11 mouse cellular contexts compared by ENCODE assay signal in genomic region chr5:64022633-64023323, GRCm38 (mm10). TPM values are rescaled to one million over a fixed set of nuclear protein-coding genes. Genes with fewer than 3 reads are reported as not detected.
DNase-seq lines count a peak whose midpoint lies in the region; ATAC-seq lines count a peak whose summit lies in the region.
"Had no signal": no experiment of that assay in that cellular context is flagged by ENCODE, and none has a peak within 500 bp of the region (broad histone marks: within the 10 kb centered on the region; RNA-seq: fewer than 3 reads in every experiment).

No protein-coding gene starts in this region.

- no peak overlapping the region for H3K9ac ChIP-seq in forebrain, embryonic 11.5 days (ENCODE audit: low read length)
- no peak overlapping the region for H3K9ac ChIP-seq in intestine, embryonic 15.5 days
- H3K9ac ChIP-seq: embryonic facial prominence, embryonic 12.5 days had no signal

- WGBS in forebrain, embryonic 11.5 days: 88% methylated on average over 18 of the region's 18 CpGs
- 91% methylated on average over 18 of the region's 18 CpGs for WGBS in forebrain, embryonic 10.5 days
- 63% methylated on average over 18 of the region's 18 CpGs for WGBS in intestine, embryonic 15.5 days
- 87% methylated on average over 18 of the region's 18 CpGs for WGBS in heart, embryonic 10.5 days

- H3K4me3 ChIP-seq in forebrain, embryonic 11.5 days (ENCODE audit: low read depth, low read length): no peak overlapping the region
- H3K4me3 ChIP-seq in forebrain, embryonic 10.5 days: no peak overlapping the region
- H3K4me3 ChIP-seq in intestine, embryonic 15.5 days (replicated peaks): no peak overlapping the region
- no peak overlapping the region for H3K4me3 ChIP-seq in heart, embryonic 10.5 days
- H3K4me3 ChIP-seq: embryonic facial prominence, embryonic 12.5 days; megakaryocyte, embryonic 14.5 days had no signal

- intact Hi-C loops in heart, postnatal 25 days (cut with DNase I): no loop called here

- ATAC-seq in forebrain, embryonic 11.5 days (replicated peaks; ENCODE audit: low FRiP score): no peak
- ATAC-seq in intestine, embryonic 15.5 days: no peak

- no peaks in the 10 kb centered on the region for H3K36me3 ChIP-seq in forebrain, embryonic 11.5 days (ENCODE audit: control insufficient read depth, insufficient read depth, low read length)
- no peaks in the 10 kb centered on the region for H3K36me3 ChIP-seq in forebrain, embryonic 10.5 days (replicated peaks)
- H3K36me3 ChIP-seq in intestine, embryonic 15.5 days: no peaks in the 10 kb centered on the region
- no peaks in the 10 kb centered on the region for H3K36me3 ChIP-seq in heart, embryonic 10.5 days
- H3K36me3 ChIP-seq: embryonic facial prominence, embryonic 12.5 days had no signal

- H3K4me1 ChIP-seq in forebrain, embryonic 11.5 days (replicated peaks; ENCODE audit: control insufficient read depth, insufficient read depth, low read length): no peaks in the 10 kb centered on the region
- H3K4me1 ChIP-seq in forebrain, embryonic 10.5 days: no peaks in the 10 kb centered on the region
- no peaks in the 10 kb centered on the region for H3K4me1 ChIP-seq in intestine, embryonic 15.5 days (replicated peaks)
- H3K4me1 ChIP-seq in heart, embryonic 10.5 days: no peaks in the 10 kb centered on the region
- H3K4me1 ChIP-seq: embryonic facial prominence, embryonic 12.5 days had no signal

- no peak overlapping the region for H3K4me2 ChIP-seq in forebrain, embryonic 11.5 days (ENCODE audit: low read depth, low read length, severe bottlenecking)
- no peak overlapping the region for H3K4me2 ChIP-seq in intestine, embryonic 15.5 days (replicated peaks)
- H3K4me2 ChIP-seq: embryonic facial prominence, embryonic 12.5 days had no signal

- no peak overlapping the region for H3K27ac ChIP-seq in forebrain, embryonic 11.5 days (ENCODE audit: low read depth, low read length)
- H3K27ac ChIP-seq in forebrain, embryonic 10.5 days: no peak overlapping the region
- no peak overlapping the region for H3K27ac ChIP-seq in intestine, embryonic 15.5 days
- no peak overlapping the region for H3K27ac ChIP-seq in heart, embryonic 10.5 days
- H3K27ac ChIP-seq: embryonic facial prominence, embryonic 12.5 days had no signal

- H3K27me3 ChIP-seq in forebrain, embryonic 11.5 days (ENCODE audit: control insufficient read depth, insufficient read depth, low read length): no peaks in the 10 kb centered on the region
- H3K27me3 ChIP-seq in forebrain, embryonic 10.5 days (ENCODE audit: poor library complexity, severe bottlenecking): no peaks in the 10 kb centered on the region
- H3K27me3 ChIP-seq in intestine, embryonic 15.5 days (replicated peaks): no peaks in the 10 kb centered on the region
- H3K27me3 ChIP-seq in heart, embryonic 10.5 days (ENCODE audit: insufficient read depth, poor library complexity, severe bottlenecking): no peaks in the 10 kb centered on the region
- H3K27me3 ChIP-seq: embryonic facial prominence, embryonic 12.5 days had no signal

- no peaks in the 10 kb centered on the region for H3K9me3 ChIP-seq in forebrain, embryonic 11.5 days (ENCODE audit: control insufficient read depth, low read length)
- H3K9me3 ChIP-seq in forebrain, embryonic 10.5 days: no peaks in the 10 kb centered on the region
- H3K9me3 ChIP-seq in intestine, embryonic 15.5 days: no peaks in the 10 kb centered on the region
- H3K9me3 ChIP-seq in heart, embryonic 10.5 days: no peaks in the 10 kb centered on the region
- H3K9me3 ChIP-seq: embryonic facial prominence, embryonic 12.5 days; megakaryocyte, embryonic 14.5 days had no signal

- peak; percentile 7 for DNase-seq in forebrain, embryonic 11.5 days (ENCODE audit: low spot score)
- no peak for DNase-seq in forebrain, embryonic 10.5 days (ENCODE audit: extremely low spot score, low spot score)
- DNase-seq in adrenal gland, postnatal 10 days: peak; percentile 25
- DNase-seq in cerebellum, postnatal 25 days: peak; percentile 83 to 85
- peak; percentile 68 to 86 for DNase-seq in layer of hippocampus, postnatal 14 days (ENCODE audit: low spot score in 2 of 2)
- no peak for DNase-seq in heart, embryonic 10.5 days (ENCODE audit: low spot score)
- DNase-seq in heart, postnatal 25 days (ENCODE audit: low spot score): no peak
- DNase-seq: kidney, postnatal 14 days had no signal

RNA-seq across cellular contexts. Expression of gene Rell1, which starts 54.1 kb away (rescaled TPM):
- 12.2 and 13.3 TPM in 2 replicates for polyA plus RNA-seq in forebrain, embryonic 11.5 days (2014; fragmentation: Nextera tagmentation; extraction: Ambion mirVana)
- 13.4 and 13.9 TPM in 2 replicates for polyA plus RNA-seq in forebrain, embryonic 10.5 days (2016; fragmentation: Nextera tagmentation; extraction: Ambion mirVana)
- total RNA-seq in adrenal gland, postnatal 10 days (2021): 10 to 100 TPM; 32.3 to 32.4 TPM
- 10 to 100 TPM; 15.4 to 15.7 TPM for total RNA-seq in layer of hippocampus, postnatal 14 days (2021)
- 16.6 and 19.0 TPM in 2 replicates for polyA plus RNA-seq in intestine, embryonic 15.5 days (2015; fragmentation: Nextera tagmentation; extraction: Ambion mirVana)
- polyA plus RNA-seq in heart, embryonic 10.5 days (2016; fragmentation: Nextera tagmentation; extraction: Ambion mirVana): 8.4 and 11.3 TPM in 2 replicates
- total RNA-seq in heart, postnatal 25 days (2021): 10 to 100 TPM in 1 of 2 experiments, 1 to 10 TPM in 1; 8.7 to 11.7 TPM

Comparison
In these comparisons a context has a peak if more than half of its experiments do, and no peak if none do; other contexts are left out.
1. DNase-seq: peak in forebrain, embryonic 11.5 days (single experiment), adrenal gland, postnatal 10 days (single experiment), cerebellum, postnatal 25 days (2 of 2) and layer of hippocampus, postnatal 14 days (2 of 2); none in forebrain, embryonic 10.5 days (single experiment), heart, embryonic 10.5 days (single experiment) and heart, postnatal 25 days (single experiment).